Mouse (Mus musculus) E14TG2a.4 (cell line): ENCODE measurements around the gene Actr3b.

ENCODE experiments used
- CTCF ChIP-seq: conservative IDR thresholded peaks from 2 replicates; pipeline ENCODE4 v1.5.1; 2014; ENCODE audit warnings: low read length
- POU5F1 ChIP-seq: IDR thresholded peaks from 2 replicates; pipeline ENCODE4 v1.6.1; 2014; ENCODE audit warnings: low read length, borderline replicate concordance

DNA sequence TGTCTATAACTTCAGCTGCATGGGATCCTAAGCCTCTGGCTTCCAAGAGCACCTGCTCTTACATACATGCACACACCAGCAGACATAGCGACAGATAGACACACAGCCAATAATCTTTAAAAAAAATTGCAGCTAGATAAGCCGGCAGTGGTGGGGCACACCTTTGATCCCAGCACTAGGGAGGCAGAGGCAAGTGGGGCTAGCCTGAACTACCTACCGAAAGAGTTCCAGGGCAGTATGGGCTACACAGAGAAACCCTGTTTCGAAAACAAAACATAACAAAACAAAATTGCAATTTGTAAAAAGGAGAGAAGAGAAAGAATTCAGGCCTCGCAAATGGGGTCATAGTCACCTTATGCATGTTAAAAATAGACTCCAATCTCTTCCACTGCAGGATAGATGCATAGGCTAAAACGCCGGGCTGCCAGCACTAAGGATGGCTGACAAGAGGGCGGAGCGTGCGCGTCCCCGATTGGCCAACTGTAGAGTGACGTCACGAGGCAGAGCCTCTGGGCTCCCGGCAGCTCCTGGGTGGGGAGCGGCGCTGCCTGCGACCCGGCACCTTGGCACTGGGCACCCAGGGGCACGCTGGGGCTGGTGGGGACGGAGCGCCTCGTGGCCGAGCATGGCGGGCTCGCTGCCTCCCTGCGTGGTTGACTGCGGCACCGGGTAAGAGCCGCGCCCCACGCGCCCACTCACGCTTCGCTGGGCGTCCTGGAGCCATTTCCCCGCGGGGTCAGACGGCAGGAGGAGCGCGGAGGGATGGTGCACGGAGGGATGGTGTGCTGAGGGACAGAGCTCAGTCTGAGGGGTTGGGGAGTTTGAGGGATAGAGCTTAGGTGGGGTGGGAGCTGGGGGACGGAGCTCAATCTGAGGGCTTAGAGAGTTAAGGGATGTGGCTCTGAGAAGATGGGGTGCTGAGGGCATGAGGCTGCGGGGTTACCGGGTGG is at the start of gene Actr3b:
- TF ChIP-seq CTCF (no peak), POU5F1 (no peak)
